Mouse (Mus musculus): ENCODE measurements around the gene Chst14. TPM values are rescaled to one million over a fixed set of nuclear protein-coding genes. Genes with fewer than 3 reads are reported as not detected.

Gene Chst14
- polyA plus RNA-seq (2012; rRNA removed; ENCODE audit: low replicate concordance) = 17.1 and 21.6 TPM in 2 replicates

GRCm38 (mm10) chr2:118926361-118926997 is at the start of gene Chst14:
Gene Chst14 (plus strand): TSS chr2:118926496.

GRCm38 (mm10) chr2:118899981-118900825 is 26.1 kb upstream of the Chst14 start, which contains the start of gene Bahd1:
Gene Bahd1 (plus strand): TSS chr2:118900377.

Other genes with a start within 250 kb of the Chst14 start
- gene Ankrd63, start 222.5 kb upstream of the Chst14 start, polyA plus RNA-seq (2012; rRNA removed; ENCODE audit: low replicate concordance) = 0.10 and 0.16 TPM in 2 replicates
- gene Plcb2, start 198.1 kb upstream of the Chst14 start, polyA plus RNA-seq (2012; rRNA removed; ENCODE audit: low replicate concordance) = 16.6 and 17.0 TPM in 2 replicates
- 12.7 and 24.4 TPM in 2 replicates for gene Inafm2, start 180.7 kb upstream of the Chst14 start, polyA plus RNA-seq (2012; rRNA removed; ENCODE audit: low replicate concordance)
- 3.9 and 8.1 TPM in 2 replicates for gene Ccdc9b, start 163.8 kb upstream of the Chst14 start, polyA plus RNA-seq (2012; rRNA removed; ENCODE audit: low replicate concordance)
- gene Phgr1, start 153.7 kb upstream of the Chst14 start, polyA plus RNA-seq (2012; rRNA removed; ENCODE audit: low replicate concordance) = 0.29 TPM in 1 of 2 replicates, not detected in the other
- gene Disp2, start 146.8 kb upstream of the Chst14 start, polyA plus RNA-seq (2012; rRNA removed; ENCODE audit: low replicate concordance) = 0.32 and 0.50 TPM in 2 replicates
- 1.2 and 1.4 TPM in 2 replicates for gene Knstrn, start 112.5 kb upstream of the Chst14 start, polyA plus RNA-seq (2012; rRNA removed; ENCODE audit: low replicate concordance)
- 107 and 129 TPM in 2 replicates for gene Ivd, start 64.5 kb upstream of the Chst14 start, polyA plus RNA-seq (2012; rRNA removed; ENCODE audit: low replicate concordance)
- 16.2 and 31.4 TPM in 2 replicates for gene Bahd1, start 26.1 kb upstream of the Chst14 start, polyA plus RNA-seq (2012; rRNA removed; ENCODE audit: low replicate concordance)
- gene Ccdc32, start 102.9 kb downstream of the Chst14 start, polyA plus RNA-seq (2012; rRNA removed; ENCODE audit: low replicate concordance) = 4.3 and 6.4 TPM in 2 replicates
- 4.6 and 4.8 TPM in 2 replicates for gene Rpusd2, start 108.3 kb downstream of the Chst14 start, polyA plus RNA-seq (2012; rRNA removed; ENCODE audit: low replicate concordance)
- 0.11 and 0.17 TPM in 2 replicates for gene Knl1, start 120.6 kb downstream of the Chst14 start, polyA plus RNA-seq (2012; rRNA removed; ENCODE audit: low replicate concordance)
- 1.8 and 2.1 TPM in 2 replicates for gene Rad51, start 186.3 kb downstream of the Chst14 start, polyA plus RNA-seq (2012; rRNA removed; ENCODE audit: low replicate concordance)
- 23.3 and 29.3 TPM in 2 replicates for gene Rmdn3, start 230.5 kb downstream of the Chst14 start, polyA plus RNA-seq (2012; rRNA removed; ENCODE audit: low replicate concordance)
- gene Gchfr, start 241.3 kb downstream of the Chst14 start, polyA plus RNA-seq (2012; rRNA removed; ENCODE audit: low replicate concordance) = 80.1 and 84.8 TPM in 2 replicates
- gene Gm14137, start 248.0 kb downstream of the Chst14 start, polyA plus RNA-seq (2012; rRNA removed; ENCODE audit: low replicate concordance) = 0.12 and 0.36 TPM in 2 replicates

All from mammary gland, adult 2 months (tissue).